Mouse (Mus musculus) hematopoietic stem cell, adult 5-6 weeks (primary cell): ENCODE results near the gene Nme7. TPM values are rescaled to one million over a fixed set of nuclear protein-coding genes. Genes with fewer than 3 reads are reported as not detected.

ENCODE experiments used
- ATAC-seq, 2 experiments: fragments of 125-278 bp in 1 of 2; replicated peaks in 1 of 2; 2 replicates each; pipeline ENCODE4 v1.8.0; 2016 to 2017; ENCODE audit warnings: inconsistent platforms in 2 of 2, mild to moderate bottlenecking in 2 of 2, moderate number of reproducible peaks in 2 of 2, low read depth in 1 of 2, moderate TSS enrichment in 1 of 2; ENCODE audit not compliant: low FRiP score in 2 of 2, poor library complexity in 2 of 2, severe bottlenecking in 2 of 2, insufficient read depth in 1 of 2, low TSS enrichment in 1 of 2
- total RNA-seq: library from RNA; stranded (forward); fragments of 172-1452, 232-1000 nt; gene quantifications from 2 replicates; pipeline ENCODE4 v1.2.3, GENCODE M21; 2017

Gene Nme7
- total RNA-seq, 1 experiment from 2014 or later = 46.6 TPM

DNA sequence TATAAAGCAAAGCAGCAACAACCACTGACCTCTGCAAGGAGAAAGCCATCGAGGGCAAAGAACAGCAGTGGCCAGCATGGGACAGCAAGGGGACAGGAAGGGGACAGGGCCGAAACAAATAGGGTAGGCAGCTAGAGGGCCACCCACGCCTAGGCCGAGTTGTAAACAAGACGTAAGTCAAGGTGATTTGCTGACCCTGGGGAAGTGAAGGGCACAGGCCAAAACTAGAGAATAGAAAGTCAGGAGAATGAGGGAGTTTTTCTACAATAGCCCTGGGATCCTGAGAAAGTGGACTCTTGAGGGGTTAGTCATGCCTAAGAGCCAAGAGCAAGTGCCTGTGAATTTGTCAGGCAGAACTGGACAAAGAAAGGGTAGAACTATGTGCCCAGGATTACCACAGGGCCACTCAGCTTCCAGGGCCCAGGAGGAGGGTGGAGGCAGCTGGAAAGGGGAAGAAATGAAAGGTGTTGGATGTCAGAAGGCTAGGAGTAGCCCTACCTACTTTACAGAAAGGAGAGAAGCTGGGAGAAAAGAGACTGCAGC, 141.8 kb downstream of the Nme7 start:
- no peak for ATAC-seq

DNA sequence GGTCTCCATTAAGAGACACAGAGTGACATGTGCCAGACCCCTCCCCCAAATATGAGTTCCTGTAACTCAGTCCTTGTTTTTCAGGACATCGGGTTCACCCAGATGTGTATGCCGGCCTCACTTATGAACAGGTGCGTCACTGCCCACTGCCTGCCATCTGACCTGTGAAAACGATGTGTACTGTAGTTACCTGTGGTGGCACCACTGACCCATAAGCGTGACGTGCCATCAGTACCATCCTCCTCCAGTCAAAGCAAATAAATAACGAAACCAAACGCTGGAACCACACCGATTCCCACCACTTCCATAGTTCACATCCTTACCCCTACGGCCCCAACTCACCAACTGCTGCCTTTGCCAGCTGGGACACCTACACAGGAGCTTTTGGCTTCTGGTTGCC, 142.6 kb downstream of the Nme7 start:
- no peak for ATAC-seq

DNA sequence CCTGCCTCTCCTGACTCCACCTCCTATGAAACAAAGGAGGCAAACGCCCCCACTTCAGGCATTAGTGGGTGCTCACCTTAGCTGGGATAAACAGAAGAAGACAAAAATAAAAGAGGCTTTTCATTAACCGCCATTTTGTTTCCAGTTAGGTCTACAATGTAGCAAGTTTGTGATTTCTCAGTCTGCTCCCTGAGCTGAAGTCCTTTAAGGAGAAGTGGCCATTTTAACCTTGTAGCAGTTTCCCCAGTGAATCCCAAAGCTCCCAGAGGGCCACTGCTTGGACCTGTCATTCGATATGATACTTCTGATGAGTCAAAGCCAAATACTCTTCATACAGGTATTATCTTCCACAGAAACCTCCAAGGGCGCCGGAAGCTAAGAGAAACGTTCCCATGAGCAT, 143.6 kb downstream of the Nme7 start:
- ATAC-seq = no peak

DNA sequence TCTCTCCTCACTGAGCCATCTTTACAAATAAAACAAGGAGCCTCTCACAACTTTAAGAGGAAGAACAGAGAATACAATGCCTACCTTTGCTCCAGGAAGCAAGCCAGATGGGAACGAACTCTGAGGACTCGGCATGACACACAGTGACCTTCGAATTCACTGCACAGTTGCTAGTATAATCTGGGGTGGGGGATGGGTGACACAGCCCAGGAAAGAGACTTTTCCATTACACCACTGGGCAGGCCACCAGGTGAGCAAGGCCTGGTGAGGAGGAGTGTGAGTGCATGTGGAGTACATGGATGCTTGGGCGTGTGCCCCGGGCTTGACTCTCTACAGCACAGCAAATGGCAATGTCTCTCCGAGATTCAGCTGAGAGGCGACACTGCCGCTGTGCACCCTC, 145.7 kb downstream of the Nme7 start:
- ATAC-seq = no peak

DNA sequence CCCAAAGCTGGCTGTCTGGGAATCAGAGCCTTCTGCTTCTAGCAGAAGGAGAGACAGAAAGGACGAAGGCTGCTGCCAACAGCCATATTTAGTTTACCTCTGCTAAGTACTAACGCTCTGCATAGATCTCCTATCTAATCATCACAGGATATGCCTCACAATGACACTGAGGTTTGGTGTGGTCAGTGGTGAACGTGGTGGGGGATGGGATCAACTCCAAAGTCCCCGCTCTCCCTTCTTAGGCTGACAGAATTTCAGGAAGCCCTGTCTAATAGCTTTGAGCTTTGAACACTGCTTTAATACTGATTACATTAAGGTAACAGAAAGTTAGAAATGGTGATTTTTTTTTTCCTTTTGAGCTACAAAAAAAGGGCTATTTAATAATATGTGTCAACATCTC, 146.3 kb downstream of the Nme7 start:
- ATAC-seq = no peak

DNA sequence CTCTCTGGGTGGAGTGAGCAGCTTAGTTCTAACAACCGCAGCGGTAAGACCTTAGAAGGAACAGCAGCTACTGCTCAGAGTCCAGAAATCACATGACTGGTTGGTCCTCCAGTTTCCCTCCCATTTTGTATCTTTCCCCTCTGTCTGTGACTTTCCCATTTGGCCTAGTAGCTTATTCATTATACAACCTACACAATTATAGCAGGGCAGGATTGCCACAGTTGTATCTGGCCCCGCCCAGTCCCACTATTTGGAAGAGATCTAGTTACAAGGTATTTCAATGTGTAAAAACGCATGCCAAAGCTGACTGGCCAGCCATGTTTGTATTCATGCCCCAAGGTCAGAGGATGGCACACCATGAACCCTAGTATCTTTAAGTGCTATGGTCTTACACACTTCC, 146.7 kb downstream of the Nme7 start:
- no peak for ATAC-seq

DNA sequence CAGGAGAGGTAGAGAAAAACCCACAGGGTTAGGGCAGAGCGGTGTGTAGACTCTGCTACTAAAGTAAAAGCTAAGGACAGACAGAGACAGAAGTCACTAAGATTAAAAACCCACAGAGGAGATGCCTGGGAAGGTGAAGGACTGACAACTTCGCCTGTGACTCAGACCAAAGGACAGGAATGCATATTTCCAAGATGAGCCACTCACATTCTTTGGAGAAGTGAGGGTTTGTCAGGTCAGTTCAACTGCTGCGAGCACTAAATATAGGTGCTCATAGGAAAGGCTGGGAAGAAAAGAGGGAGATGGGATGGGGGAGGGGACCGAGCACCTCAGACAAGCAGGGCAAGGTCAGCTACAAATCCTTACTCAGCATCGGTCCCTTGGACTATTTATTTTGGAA, 147.4 kb downstream of the Nme7 start:
- ATAC-seq = no peak

DNA sequence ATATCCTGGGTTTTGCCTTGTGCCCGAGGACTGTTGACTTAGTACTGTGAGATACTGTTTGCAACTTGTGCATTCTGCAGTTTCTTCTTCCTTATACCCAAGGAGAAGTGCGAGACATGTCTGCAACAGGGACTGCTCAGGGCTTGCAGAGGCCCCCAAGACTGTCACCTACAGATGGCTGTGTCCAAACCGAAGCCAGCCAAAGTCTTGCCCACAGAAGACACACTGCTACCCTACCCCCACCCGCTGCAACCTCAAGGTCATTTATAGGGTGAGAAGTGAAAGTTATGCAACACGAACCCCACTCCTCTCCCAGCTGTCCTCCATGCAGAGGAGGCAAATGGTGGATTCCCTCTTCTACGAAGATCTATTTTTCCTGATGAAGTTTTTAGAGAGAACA, 148.7 kb downstream of the Nme7 start:
- no peak; a peak in 2 of 4 replicates for ATAC-seq

DNA sequence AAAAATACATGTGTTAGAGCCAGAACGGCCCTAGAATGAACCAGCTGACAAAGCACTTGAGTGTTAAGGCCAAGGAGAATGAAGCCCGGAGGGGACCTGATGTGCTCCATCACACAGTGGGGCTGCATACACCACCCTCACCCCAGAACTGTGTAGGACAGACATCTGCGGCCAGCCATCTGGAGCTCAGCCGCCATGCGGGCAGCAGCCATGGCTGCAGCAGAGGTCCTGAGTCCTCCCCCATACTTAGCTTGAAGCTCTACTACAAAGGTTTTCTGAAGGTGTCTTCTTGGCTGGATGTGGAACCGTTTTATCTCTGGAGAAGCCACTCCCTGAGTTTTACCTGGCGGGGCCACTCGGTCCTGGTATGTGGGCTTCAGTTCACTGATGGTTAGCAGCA, 149.2 kb downstream of the Nme7 start:
- no peak for ATAC-seq

DNA sequence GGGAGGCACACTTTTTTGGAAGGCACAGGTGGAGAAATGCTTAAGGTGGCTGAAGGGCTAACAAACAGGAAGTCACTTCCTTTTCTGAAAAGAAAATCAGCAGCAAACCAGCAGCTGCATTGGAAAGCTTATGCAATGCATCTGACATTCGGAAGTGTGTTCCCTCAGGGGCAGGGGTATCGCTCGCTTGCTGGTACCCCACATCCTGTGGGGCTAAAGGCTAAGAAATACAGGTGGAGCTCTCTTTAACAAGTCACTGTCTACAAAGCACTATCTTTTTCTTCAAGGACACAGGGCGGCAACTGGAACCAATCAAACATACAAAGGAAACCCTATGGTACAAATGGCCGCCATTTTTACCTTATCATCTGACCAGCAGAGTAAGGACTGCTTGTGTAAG, 149.8 kb downstream of the Nme7 start:
- peak; percentile 29 to 32; a peak in 3 of 4 replicates for ATAC-seq

DNA sequence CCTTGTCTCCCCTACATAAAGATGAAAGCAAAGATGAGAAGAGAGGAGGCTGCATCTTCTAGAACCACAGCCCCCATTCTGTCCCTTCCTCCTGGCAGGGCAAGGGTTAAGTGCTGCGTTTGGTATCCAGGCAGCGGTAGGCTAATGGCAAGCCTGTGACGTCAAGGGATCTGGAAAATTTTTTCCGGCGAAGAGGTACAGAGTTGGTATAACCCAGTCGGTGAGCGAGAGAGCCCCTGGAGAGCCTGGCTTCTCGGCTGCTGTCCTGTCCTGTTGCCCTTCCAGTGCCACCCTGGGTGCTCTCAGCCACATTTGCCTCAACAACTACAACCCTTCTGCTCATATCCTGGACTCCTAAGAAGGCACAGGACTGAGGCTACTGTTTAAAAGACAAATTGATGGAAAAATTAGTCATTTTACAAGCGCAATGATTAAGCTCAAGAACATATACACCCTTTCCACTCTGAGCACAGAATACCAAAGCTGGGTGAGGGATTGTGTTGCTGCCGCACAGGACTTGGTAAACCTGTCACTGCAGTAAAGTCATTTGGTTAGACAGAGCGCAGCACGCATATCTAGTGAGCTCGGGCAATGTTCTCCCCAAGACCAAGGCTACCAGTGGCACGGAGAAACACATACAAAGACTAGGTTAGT, 151.0 kb downstream of the Nme7 start:
- no peak for ATAC-seq

DNA sequence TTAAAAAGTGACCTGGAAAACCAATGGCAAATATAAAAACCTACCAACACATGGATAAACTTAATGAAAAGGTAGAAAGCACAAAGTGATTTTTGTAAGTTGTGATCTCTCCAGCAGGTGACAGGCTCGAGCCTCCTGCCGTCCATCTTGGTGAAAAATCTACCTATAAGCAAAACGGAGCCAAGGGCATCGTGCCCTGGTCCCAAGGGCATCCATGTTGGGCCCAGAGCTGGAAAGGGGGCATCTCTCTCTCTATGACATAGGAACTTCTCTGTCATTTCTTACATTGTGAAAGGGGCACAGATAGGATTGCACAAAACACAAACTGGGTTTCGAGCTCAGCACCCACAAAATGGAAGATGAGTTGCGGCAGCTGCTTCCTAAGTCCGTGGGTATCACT, 151.7 kb downstream of the Nme7 start:
- no peak for ATAC-seq

DNA sequence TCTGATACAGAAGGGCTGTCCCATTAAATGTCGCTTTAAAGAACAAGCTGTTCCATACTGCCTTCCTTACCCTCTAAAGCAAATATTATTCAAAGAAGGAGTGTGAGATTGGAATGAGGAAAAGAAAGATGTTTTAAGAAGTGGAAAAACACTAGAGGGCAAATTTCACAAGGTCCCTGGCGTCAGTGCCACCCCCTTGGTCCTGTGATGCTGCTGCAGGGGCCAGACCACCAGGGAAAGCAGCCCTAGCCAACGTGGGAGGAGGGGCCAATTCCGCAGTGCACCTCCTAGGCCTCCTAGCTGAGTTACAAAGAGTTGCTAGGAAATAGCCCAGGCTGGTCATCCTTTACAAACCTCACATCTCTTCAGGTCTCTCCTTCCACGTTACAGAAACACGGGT, 152.1 kb downstream of the Nme7 start:
- ATAC-seq = no peak

DNA sequence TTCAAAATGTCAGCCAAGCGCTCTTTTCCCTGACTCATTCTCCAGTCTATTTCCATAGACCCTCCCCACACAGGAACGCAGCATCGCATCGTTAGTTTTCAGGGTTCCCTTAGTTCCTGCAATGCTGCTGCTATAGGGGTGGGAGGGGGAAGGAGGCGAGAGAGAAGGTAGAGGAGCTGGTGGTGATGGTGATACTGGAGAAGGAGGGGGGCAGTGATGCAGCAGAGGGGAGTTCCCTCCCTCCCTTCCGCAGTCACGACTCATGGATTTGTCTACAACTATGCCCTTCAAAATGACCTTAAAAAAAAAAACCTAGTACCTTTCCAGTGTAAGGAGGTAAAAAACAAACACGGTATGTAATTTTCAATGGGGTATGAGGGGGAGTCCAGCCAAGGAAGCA, 152.8 kb downstream of the Nme7 start:
- no peak for ATAC-seq

DNA sequence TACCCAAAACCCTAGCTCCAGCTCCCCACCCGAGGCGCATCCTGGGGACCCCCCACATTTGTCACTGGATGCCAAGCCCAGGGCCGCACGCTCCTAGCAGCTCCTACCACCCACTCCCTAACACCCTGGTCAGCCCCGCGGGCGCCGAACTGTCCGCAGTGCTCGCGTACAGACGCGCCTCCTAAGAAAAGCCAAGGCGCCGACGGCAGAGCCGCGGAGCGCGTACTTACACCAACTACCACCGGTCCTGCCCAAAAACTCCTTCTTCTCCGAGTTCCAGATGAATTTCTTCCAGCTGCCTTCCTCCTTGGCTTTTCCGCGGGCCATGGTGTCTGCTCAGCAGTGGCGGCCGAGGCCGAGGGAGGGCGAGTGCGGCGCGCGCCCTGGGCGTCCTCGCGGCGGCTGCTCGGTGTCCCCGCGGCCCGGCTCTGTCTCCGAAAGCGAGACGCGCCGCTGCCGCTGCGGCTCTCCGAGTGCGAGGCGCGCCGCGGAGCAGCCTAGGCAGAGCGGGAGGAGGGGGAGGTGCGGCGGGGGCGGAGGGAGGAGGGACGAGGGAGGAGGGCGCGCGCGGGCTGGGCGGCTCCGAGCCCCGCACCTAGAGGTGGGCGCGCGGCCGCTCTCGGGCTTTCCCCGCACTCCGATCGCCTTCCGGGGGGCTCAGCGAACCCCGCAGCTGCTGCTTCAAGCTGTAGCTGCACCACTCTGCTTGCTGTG, 153.8 kb downstream of the Nme7 start:
- no peak; a peak in 1 of 4 replicates for ATAC-seq

DNA sequence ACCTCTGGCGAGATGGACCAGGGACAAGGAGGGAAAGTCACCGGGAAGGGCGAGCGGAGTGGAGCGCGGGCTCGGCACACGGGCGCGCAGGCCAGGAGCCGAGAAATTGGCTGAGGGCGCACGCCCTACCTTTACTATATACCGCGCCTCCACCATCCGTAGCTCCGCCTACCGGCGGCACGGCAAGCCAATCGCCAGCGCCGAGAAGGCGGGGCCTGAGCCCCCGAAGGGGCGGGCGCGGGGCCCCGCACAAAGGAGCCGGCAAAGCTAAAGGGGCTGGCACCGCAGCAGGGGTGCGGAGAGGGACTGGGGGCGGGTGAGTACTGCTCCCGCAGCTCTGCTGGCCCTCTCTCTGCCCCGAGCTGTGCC, 154.3 kb downstream of the Nme7 start, which contains the start of gene Atp1b1:
Atp1b1 (minus strand) TSS at position 111 of the 369 bp plus-strand sequence.
- peak; percentile 63 to 78 for ATAC-seq

DNA sequence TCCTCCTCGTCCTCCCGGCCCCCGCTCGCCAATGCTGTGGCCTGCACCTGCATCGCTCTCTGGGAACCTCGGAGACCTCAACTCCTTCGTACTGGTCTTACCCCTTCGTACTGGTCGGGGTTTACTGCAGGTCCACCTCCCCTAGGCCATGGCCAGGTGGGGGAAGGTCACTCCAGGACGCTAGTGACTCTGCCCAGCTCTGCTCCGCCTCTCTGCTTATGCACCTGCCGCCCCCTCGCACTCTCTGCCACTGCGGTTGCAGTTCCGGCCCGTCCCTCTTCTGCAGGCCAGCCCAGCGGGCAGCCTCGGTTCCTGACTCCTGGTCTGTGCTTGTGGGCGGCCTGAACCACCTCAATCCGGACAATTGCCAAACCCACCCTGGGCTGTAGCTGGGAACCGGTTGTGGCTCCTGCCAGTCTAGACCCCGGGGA, 154.7 kb downstream of the Nme7 start:
- ATAC-seq = peak; percentile 70 to 77

DNA sequence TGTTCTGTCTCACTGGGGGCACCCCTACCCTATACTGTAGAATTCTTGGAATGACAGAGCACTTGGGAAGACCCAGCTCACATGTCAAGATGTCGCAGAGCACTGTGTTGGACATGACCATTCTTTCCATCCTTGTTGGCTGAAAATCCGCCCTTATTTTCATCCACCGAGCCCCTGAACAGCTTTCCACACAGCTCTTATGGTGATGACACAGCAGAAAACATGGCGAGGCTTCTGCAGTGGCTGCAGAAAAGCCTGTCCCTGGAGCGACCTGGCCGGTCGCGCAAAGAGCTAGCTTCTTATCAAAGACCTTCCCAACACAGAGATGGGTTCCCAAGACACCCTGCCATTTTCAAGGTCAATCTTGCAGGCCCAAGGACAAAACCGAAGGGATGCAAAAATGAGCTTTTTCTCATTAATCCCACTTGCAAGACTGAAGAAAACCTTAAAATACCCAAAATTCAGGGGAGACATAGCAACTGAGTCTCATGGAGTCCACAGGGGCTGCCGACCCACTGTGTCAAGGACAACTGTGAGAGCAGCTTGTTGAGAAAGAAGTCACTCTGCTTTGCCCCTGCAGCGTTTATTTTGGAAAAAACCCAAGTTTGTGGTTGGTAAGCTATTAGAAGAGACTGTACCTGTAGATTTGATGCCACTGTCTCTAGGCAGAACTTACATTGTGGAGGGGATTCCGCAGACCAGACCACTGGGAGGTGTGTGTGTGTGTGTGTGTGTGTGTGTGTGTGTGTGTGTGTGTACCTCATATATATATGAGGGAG, 155.4 kb downstream of the Nme7 start:
- ATAC-seq = peak; percentile 9 to 28; a peak in 2 of 4 replicates
